Mouse (Mus musculus) left cerebral cortex, adult 18-20 months (tissue): Measurements from ENCODE around the gene Neurod6. TPM values are rescaled to one million over a fixed set of nuclear protein-coding genes. Genes with fewer than 3 reads are reported as not detected.
"Not testable (repeated sequence)": the region's sequence is repeated elsewhere in the genome, so short reads cannot be mapped to it uniquely, and the experiment has no call there.

ENCODE experiments used
- DNase-seq, 2 experiments: peaks; one replicate each; pipeline ENCODE4 v3.0.0; 2021 to 2022; ENCODE audit warnings: low spot score in 2 of 2, mixed read lengths in 1 of 2
- long read RNA-seq, 2 experiments: library from polyadenylated mRNA; stranded (forward); transcript quantifications; one replicate each; pipeline ENCODE4 v2.0.0; 2021
- total RNA-seq, 2 experiments: library from RNA; stranded (reverse); gene quantifications; 2 replicates each; pipeline ENCODE4 v1.2.3; 2021

The Neurod6 gene
- 10 to 100 TPM; 57.8 to 65.8 TPM for total RNA-seq
- long read RNA-seq, experiment 1, transcript Neurod6-201 (2 exons, 2,150 nt): major isoform, 59 of 68 reads
- long read RNA-seq, experiment 1, partial matches to known transcripts: 0 of 68 reads
- long read RNA-seq, experiment 1, other reads (novel, unspliced or antisense): 9 of 68 reads
- long read RNA-seq, experiment 2, transcript Neurod6-201 (2 exons, 2,150 nt): major isoform, 41 of 42 reads
- long read RNA-seq, experiment 2, partial matches to known transcripts: 0 of 42 reads
- long read RNA-seq, experiment 2, other reads (novel, unspliced or antisense): 1 of 42 reads

- DNase-seq: peak; percentile 69 to 78
Observed at GRCm38 (mm10) chr6:55680974-55681373, at the start of gene Neurod6. TSS of gene Neurod6 (minus strand) at chr6:55681263.

DNA sequence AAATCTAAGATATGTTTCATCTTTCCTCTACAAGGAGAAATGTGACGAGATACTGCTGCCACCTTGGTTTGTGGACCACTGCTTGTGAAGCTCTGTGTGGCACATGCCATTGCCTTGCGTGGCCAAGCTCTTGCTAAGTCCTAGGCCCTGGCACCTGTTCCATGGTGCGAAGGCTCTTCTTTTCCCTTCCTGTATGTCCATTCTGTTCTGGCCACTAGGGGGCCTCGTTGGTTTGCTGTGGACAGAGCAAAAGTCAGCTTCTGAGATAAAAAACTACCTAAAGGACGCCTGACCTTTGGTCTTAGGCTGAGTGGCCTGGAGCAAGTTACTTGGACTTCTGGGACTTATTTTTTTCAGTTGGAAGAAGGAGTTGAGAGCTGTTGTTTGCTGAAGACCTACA, 36.1 kb upstream of the Neurod6 start:
- DNase-seq: peak; percentile 83 to 87

DNA sequence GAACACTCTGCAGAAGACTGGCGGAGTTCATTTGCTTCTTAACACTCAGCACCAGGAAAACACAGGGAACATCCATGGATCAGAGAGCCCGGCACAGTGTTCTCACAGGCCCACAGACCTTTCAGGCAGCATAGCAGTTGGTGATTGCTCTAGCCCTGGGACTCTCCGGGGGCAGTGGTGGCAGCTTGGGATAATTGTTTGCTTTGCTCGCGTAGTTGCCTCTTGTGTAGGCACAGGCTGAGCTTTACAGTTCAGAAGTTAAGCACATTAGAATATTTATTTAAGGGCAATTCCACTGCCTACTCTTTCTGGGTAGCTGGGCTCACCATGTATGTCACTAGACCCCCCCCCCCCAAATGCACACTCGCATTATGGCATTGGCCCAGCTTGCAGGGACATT, 34.4 kb upstream of the Neurod6 start:
- DNase-seq: no peak

GRCm38 (mm10) chr6:55710913-55711312, 29.9 kb upstream of the Neurod6 start:
- DNase-seq: not testable (repeated sequence)

DNA sequence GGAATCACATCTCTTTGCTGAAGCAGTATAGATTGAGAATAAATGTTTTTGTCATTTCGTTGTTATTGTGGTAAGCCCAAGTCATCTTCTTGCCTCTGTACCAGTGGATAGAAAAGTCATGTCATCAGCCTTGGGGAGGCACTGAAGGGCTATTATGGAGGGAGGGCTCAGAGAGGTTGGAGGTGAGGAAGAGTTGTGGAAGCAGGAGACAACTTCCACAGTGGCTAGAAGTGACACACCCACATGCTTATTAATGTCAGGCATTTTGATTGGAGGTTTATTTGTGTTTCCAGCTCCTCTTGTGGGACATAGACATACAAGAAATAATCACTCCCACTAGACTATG, 23.7 kb upstream of the Neurod6 start:
- no peak for DNase-seq

DNA sequence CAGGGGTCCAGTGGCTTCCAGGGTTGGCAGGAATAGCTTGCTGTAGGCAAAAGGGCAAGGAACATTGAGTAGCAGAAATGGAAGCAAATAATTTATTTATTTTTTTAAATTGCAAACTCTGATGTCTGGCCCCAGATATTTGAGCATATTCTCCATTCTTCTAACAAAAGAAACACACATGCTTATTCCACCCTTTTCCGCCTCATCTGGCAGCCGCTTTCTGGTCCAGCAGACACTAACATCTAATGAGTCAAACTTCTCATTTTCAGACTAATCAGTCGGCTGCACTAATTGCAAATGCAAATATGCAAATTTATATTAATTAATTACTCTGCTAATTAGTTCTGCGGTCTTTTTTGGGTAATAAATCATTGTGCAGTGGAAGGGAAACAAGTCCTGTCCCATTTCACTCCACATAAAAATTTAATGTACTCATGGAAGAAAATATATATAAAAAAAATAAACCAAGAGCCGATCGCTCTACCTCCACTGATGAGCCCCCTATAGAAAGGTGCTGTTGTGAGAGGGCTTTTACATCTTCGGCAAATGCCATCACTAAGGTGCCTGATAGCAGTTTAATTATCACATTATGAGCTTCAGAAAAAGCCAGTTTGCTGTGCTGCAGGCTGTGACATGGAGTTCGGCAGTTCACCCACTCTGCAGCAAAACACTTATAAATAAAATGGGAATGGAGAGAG, 23.1 kb upstream of the Neurod6 start:
- no peak for DNase-seq

- DNase-seq: no peak
Observed at GRCm38 (mm10) chr6:55700392-55701386, 19.6 kb upstream of the Neurod6 start.

GRCm38 (mm10) chr6:55690015-55690531, 9.0 kb upstream of the Neurod6 start:
- DNase-seq: no peak

DNA sequence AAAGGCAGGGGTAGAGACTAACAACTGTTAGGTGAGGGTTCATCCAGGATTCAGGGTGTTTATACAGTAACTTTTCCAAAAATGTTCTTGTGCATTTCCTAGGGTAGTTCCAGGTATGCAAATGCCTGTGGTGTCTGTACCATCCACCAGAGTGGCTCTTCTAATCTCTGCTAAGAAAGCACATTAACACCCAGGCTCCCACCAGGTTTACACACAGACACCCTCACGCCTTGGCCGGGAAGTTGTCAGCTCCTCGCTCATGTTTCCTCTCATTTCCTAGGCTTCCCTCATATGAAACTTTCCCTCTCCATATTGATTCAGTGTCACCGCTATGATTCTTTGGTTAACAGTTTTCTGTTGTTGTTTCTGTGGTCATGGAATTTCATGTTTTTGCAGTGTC, 2.4 kb upstream of the Neurod6 start:
- DNase-seq: peak in 1 of 2 experiments; percentile 31

DNA sequence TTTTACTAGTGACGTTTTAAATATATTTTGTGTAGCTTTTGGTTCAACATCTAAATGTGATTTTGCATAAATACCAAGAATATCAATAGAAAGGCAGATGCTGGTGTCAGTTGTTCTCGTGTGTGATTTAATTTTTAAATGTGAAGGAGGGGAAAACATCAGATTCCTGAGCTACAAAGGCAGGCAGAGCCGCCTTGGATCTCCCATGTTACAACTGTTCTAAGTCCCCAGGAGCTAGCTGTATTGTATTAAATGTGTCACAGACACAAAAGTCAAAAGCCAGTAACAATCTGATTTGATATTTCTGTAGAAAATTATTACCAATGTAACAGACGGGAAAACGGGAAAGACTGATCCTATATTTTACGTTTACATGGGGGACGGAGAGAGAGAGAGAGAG, 1.8 kb upstream of the Neurod6 start:
- DNase-seq: no peak

GRCm38 (mm10) chr6:55678571-55679185, 2.4 kb downstream of the Neurod6 start:
- DNase-seq: no peak

GRCm38 (mm10) chr6:55677326-55677725, 3.7 kb downstream of the Neurod6 start:
- no peak for DNase-seq

- peak; percentile 46 to 55 for DNase-seq
Observed at GRCm38 (mm10) chr6:55676663-55677311, 4.3 kb downstream of the Neurod6 start.

GRCm38 (mm10) chr6:55676141-55676662, 4.9 kb downstream of the Neurod6 start:
- DNase-seq: peak; percentile 27 to 42

DNA sequence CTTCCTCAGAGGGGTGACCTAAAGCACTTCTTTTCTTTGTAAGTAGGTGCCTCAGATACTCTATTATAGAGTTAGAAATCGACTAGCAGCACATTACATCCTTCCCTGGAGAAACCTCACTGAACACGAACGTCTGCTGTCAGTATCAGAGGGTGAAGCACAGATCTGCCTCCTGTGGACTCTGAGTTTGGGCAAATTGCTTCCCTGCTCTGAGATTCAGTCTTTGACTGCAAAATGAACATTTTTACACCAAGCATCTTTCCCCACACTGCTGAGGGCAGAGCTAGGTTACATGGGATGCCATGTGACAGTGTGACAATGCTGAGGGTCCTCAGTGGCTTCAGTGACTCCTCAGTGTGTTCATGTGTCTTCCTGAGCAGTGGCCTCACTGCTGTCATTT, 13.3 kb downstream of the Neurod6 start:
- DNase-seq: no peak

- no peak for DNase-seq
Observed at GRCm38 (mm10) chr6:55661126-55661915, 19.7 kb downstream of the Neurod6 start.

DNA sequence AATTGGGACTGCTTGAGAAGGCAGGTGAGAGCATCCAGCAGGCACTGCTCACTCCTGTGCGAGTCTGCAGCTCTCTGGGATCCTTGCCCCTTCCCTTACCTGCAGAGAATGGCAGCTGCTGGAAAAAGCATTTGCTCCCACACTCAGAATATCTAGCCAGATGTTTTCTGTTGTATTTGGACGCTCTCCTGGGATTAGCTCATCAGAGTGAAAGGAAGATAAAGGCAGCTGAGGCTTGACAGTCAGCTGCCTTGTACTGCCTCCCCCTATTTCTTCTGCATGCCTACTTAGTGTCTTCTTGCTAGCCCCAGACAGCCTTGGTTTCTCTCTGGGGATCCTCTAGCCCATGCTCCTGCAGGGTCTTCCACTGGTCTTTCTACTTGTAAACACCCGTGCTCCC, 31.1 kb downstream of the Neurod6 start:
- no peak for DNase-seq

- DNase-seq: no peak
Observed at GRCm38 (mm10) chr6:55649581-55649980, 31.5 kb downstream of the Neurod6 start.

DNA sequence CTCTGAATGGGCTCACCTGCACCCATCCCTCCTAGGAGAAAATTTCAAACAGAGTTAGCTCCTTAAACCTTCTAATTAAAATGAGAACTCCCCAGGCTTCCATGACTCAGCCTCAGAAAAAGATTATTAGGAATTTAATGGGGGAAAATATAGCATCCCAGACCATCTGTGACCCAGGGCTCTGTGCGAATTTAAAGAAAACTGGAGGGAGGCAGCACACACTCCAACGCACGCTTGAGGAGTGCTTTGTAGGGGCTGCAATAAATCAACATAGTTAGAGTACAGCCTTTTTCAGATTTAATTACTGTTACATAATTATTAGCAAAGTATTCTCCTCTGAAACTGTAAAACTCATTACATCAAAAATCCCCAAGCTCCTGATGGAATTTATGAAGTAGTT, 32.2 kb downstream of the Neurod6 start:
- DNase-seq: no peak
